Mouse (Mus musculus) liver, embryonic 14.5 days (tissue): ENCODE measurements at regions not wholly inside any gene's neighbourhood (a gene's known extent, or its start where the extent isn't known, plus 50 kb on each side); places are given as distances from the start of the nearest gene placed in this dataset.

ENCODE experiments used
- CTCF ChIP-seq: IDR thresholded peaks from 2 replicates; pipeline ENCODE4 v1.5.1; 2016; ENCODE audit warnings: antibody characterized with exemption, low read depth, control low read depth
- EP300 ChIP-seq: IDR thresholded peaks from 2 replicates; pipeline ENCODE4 v1.6.1; 2016; ENCODE audit warnings: antibody characterized with exemption, low read depth

DNA sequence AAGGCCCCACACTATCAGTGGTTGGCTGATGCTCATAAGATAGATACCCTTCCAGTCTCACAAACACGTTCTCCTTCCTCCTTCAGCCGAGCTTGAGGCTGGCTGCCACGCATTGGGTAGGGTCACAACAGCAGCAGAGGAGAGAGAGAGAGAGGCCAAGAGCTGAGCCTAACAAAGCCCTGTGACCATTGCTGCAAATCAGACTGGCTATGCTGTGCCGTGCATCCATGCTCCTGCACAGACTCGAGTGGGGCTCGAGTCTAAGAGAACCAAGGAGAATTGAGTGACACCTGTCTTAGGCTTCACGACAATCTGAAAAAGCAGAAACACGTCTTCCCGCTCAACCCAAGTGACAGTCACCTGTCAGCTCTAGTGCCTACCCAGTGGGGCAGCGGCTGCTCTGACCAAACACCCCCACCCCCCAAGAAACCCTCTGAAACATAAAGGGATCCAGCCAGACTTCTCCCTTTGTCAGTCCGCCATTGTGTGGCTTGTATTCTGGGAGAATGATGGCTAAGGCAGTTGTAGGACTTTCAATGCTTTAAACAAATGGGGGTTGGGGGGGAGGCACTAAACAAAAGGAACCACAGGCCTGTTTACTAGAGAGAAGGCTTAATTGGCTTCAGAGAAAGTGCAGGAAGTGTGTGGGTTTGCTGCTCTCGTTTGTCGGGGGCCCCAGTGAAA lies 353.7 kb upstream of the Jarid2 start:
- no peak for TF ChIP-seq CTCF
- TF ChIP-seq EP300: no peak
